Mouse (Mus musculus) neural tube, embryonic 15.5 days (tissue): ENCODE results near the gene Slc15a4. TPM values are rescaled to one million over a fixed set of nuclear protein-coding genes. Genes with fewer than 3 reads are reported as not detected.

Source experiments
- ATAC-seq: fragments of 200-750 bp; cut with Nextera tagmentation; 2 replicates; pipeline ENCODE4 v1.8.0; 2017; ENCODE audit warnings: mild to moderate bottlenecking, moderate TSS enrichment, moderate library complexity; ENCODE audit not compliant: low FRiP score
- H3K27ac ChIP-seq: fragments of 300-500 bp; sonication (generic); replicated peaks from 2 replicates; pipeline ENCODE4 v1.5.1; 2015; ENCODE audit warnings: mild to moderate bottlenecking, inconsistent platforms
- H3K27me3 ChIP-seq: fragments of 300-500 bp; sonication (generic); replicated peaks from 2 replicates; pipeline ENCODE4 v1.6.1; 2015; ENCODE audit warnings: inconsistent platforms
- H3K36me3 ChIP-seq: fragments of 300-500 bp; sonication (generic); 2 replicates; pipeline ENCODE4 v1.6.1; 2015; ENCODE audit warnings: inconsistent platforms
- H3K4me1 ChIP-seq: fragments of 300-500 bp; sonication (generic); 2 replicates; pipeline ENCODE4 v1.6.1; 2015; ENCODE audit warnings: inconsistent platforms
- H3K4me2 ChIP-seq: fragments of 300-500 bp; sonication (generic); 2 replicates; pipeline ENCODE4 v1.6.1; 2015; ENCODE audit warnings: inconsistent platforms, mild to moderate bottlenecking, moderate library complexity
- H3K4me3 ChIP-seq: fragments of 300-500 bp; sonication (generic); replicated peaks from 2 replicates; pipeline ENCODE4 v1.5.1; 2015; ENCODE audit warnings: mild to moderate bottlenecking, inconsistent platforms
- H3K9ac ChIP-seq: fragments of 300-500 bp; sonication (generic); replicated peaks from 2 replicates; pipeline ENCODE4 v1.6.1; 2015; ENCODE audit warnings: mild to moderate bottlenecking, inconsistent platforms
- H3K9me3 ChIP-seq: fragments of 300-500 bp; sonication (generic); replicated peaks from 2 replicates; pipeline ENCODE4 v1.6.1; 2016; ENCODE audit warnings: inconsistent platforms
- WGBS: fragments of 180-500 bp; shearing (Covaris S2); methylation state at CpG from one replicate; pipeline ENCODE4 v1.1.7; 2015; ENCODE audit warnings: mixed read lengths; 5-methylcytosine and 5-hydroxymethylcytosine counted together
- polyA plus RNA-seq: library from polyadenylated mRNA; unstranded; fragments of >200 nt; fragmentation: Nextera tagmentation; extraction: Ambion mirVana; gene quantifications from 2 replicates; pipeline ENCODE4 v1.2.1, GENCODE M21; 2015

Gene Slc15a4
- polyA plus RNA-seq, 1 experiment from 2014 or later: 25.9 TPM

DNA sequence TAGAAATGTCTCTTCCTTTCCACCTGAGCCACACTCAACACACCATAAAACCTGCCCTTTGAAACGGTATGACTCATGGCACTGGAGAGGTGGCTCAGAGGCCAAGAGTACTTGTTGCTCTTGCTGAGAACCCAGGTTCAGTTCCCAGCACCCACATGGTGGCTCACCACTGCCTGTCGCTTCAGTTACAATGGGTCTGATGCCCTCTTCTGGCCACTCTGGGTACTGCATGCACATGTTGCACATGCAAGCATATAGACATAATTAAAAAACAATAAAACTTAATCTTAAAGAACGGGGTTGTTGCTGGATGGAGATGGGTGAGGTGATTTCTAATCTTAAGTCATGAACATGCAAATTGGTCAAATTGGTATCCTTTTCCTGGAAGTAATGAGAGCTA lies 7.7 kb upstream of the Slc15a4 start:
- no peaks in the 10 kb centered on the region for H3K36me3 ChIP-seq
- no peak overlapping the region for H3K4me3 ChIP-seq
- no peak overlapping the region for H3K27ac ChIP-seq
- 94% methylated on average over 3 of the region's 3 CpGs for WGBS
- no peak overlapping the region for H3K9ac ChIP-seq
- no peaks in the 10 kb centered on the region; the same call in 1 of the 2 replicates for H3K9me3 ChIP-seq
- no peak for ATAC-seq
- H3K4me1 ChIP-seq: no peaks in the 10 kb centered on the region
- H3K4me2 ChIP-seq: no peak overlapping the region
- no peaks in the 10 kb centered on the region for H3K27me3 ChIP-seq

DNA sequence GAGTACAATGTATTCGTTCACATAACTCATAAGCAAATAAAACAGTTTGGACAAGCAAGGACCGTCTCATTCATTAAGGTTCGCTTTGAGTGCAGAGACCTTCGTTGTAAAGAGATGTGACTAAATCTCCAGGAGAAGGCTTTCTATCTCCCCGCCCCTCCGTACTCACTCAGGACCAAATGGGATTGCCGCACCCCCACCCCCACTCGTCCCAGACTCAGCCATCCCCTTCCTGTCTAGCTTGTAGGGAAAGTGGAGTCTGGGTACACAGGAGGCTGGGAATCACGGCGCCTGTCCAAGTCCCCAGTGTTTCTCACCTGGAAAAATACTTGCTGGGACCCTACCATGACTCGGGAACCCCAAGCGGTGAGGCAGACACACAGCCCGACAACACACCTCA lies 6.9 kb upstream of the Slc15a4 start:
- no peaks in the 10 kb centered on the region; the same call in 1 of the 2 replicates for H3K9me3 ChIP-seq
- WGBS: 92% methylated on average over 13 of the region's 13 CpGs
- H3K4me2 ChIP-seq: no peak overlapping the region
- H3K4me3 ChIP-seq: no peak overlapping the region
- H3K36me3 ChIP-seq: no peaks in the 10 kb centered on the region
- H3K9ac ChIP-seq: no peak overlapping the region
- H3K27me3 ChIP-seq: no peaks in the 10 kb centered on the region
- no peaks in the 10 kb centered on the region for H3K4me1 ChIP-seq
- ATAC-seq: no peak
- H3K27ac ChIP-seq: no peak overlapping the region

DNA sequence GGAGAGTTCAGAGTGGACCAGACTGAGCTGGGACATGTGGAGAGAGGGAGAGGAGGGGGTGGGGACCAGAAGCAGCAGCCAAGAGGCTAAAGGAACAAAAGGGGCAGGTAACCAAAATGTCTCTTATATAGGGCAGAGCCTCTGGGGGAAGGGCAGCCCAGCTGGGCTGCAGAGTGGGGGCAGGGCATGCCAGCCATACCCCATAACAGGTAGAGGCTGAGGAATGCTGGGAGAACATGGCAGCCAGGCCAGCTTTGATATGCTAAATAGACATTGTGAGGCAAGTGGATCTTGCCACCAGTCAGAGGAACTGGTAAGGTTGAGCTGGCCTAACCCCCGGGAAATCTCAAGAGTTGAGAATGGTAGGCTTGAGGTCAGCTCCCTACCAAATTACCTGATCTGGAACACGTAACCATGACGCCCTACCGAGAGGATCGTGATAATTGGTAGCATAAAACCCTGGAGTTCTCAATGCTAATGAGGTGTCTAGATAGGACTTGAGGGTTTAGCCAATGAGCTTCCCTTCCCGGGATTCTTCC lies 6.4 kb upstream of the Slc15a4 start:
- H3K9me3 ChIP-seq: no peaks in the 10 kb centered on the region; the same call in 1 of the 2 replicates
- no peaks in the 10 kb centered on the region for H3K27me3 ChIP-seq
- H3K4me3 ChIP-seq: no peak overlapping the region
- no peak overlapping the region for H3K27ac ChIP-seq
- no peaks in the 10 kb centered on the region for H3K4me1 ChIP-seq
- no peak for ATAC-seq
- H3K4me2 ChIP-seq: no peak overlapping the region
- no peaks in the 10 kb centered on the region for H3K36me3 ChIP-seq
- H3K9ac ChIP-seq: no peak overlapping the region
- WGBS: 80% methylated on average over 6 of the region's 6 CpGs

DNA sequence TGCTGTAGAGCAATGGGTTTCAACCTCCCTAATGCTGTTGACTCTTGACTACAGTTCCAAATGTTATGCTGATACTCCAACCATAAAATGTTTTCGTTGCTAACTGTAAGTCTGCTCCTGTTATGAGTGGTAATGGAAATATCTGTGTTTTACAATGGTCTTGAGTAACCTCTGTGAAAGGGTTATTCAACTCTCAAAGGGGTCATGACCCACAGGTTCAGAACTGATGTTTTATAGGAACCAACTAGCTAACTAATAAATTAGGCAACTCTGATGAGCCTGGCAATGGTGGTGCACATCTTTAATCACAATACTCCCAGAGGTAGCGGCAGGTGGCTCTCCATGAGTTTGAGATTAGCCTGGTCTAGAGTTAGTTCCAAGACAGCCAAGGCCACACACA lies 5.5 kb upstream of the Slc15a4 start:
- H3K4me1 ChIP-seq: no peaks in the 10 kb centered on the region
- H3K4me3 ChIP-seq: no peak overlapping the region
- H3K9me3 ChIP-seq: no peaks in the 10 kb centered on the region; the same call in 1 of the 2 replicates
- no peak overlapping the region for H3K9ac ChIP-seq
- H3K4me2 ChIP-seq: no peak overlapping the region
- H3K27ac ChIP-seq: no peak overlapping the region
- peaks cover 4% of the 10 kb centered on the region; the same call in 1 of the 2 replicates for H3K27me3 ChIP-seq
- 88% methylated on average over 2 of the region's 2 CpGs for WGBS
- H3K36me3 ChIP-seq: no peaks in the 10 kb centered on the region
- ATAC-seq: no peak

GRCm38 (mm10) chr5:127637622-127638021 lies 4.9 kb upstream of the Slc15a4 start:
- no peaks in the 10 kb centered on the region; the same call in 1 of the 2 replicates for H3K9me3 ChIP-seq
- 86% methylated on average over 4 of the region's 4 CpGs for WGBS
- no peak overlapping the region for H3K9ac ChIP-seq
- H3K27ac ChIP-seq: no peak overlapping the region
- ATAC-seq: no peak
- H3K4me1 ChIP-seq: 0 out of 2 replicates have a peak, but pooled peaks cover under 1% of the 10 kb centered on the region
- no peak overlapping the region for H3K4me2 ChIP-seq
- no peak overlapping the region for H3K4me3 ChIP-seq
- no peaks in the 10 kb centered on the region for H3K36me3 ChIP-seq
- peaks cover 4% of the 10 kb centered on the region; the same call in 1 of the 2 replicates for H3K27me3 ChIP-seq

DNA sequence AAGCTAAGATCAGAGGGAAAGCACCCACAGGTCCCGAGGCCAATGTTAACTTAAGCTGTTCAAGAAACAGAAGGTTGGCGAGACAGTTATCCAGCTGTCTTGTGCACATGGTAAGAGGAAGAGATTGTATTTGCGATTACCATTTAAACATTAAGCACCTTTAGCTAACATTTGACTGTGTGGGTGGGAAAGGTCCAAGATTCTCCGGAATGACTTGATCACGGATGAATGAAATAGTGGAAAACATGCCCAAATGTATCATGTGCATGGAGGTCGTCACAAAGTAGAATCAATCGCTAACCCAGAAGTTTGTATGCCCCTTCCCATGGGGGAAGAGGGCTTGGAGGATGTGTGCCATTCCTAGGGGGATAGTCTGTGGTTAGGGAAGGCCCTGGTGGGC lies 969 bp upstream of the Slc15a4 start:
- 0 out of 2 replicates have a peak, but pooled peaks cover 4% of the 10 kb centered on the region for H3K4me1 ChIP-seq
- 92% methylated on average over 7 of the region's 7 CpGs for WGBS
- H3K27me3 ChIP-seq: peaks cover 4% of the 10 kb centered on the region; the same call in 1 of the 2 replicates
- ATAC-seq: no peak
- H3K4me3 ChIP-seq: no peak overlapping the region; the same call in 1 of the 2 replicates
- H3K4me2 ChIP-seq: no peak overlapping the region
- no peaks in the 10 kb centered on the region for H3K9me3 ChIP-seq
- no peaks in the 10 kb centered on the region for H3K36me3 ChIP-seq
- H3K9ac ChIP-seq: no peak overlapping the region
- no peak overlapping the region for H3K27ac ChIP-seq

DNA sequence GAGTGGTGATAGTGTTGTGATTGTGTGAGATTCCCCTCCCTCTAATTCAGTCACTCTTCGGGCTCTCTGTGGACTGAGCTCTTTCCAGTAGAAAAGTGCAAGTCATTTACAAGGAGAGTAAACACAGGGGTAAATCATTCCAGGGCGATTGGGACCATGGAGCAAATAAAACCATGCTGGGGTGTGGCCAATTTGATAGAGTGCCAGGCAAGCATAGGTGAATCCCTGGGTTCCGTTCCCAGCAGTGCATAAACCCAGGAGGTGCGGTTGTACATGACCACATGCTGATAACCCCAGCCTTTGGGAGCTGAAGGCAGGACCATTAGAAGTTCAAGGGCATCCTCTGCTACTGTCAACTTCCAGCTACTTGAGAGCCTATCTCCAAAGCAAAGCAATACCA lies 491 bp upstream of the Slc15a4 start:
- 0 out of 2 replicates have a peak, but pooled peaks cover 4% of the 10 kb centered on the region for H3K4me1 ChIP-seq
- no peaks in the 10 kb centered on the region for H3K9me3 ChIP-seq
- no peak overlapping the region for H3K27ac ChIP-seq
- ATAC-seq: no peak
- WGBS: 19% methylated on average over 4 of the region's 4 CpGs
- peak overlapping the region; percentile 97 for H3K4me2 ChIP-seq
- peaks cover 4% of the 10 kb centered on the region; the same call in 1 of the 2 replicates for H3K27me3 ChIP-seq
- peak overlapping the region; percentile 60 for H3K4me3 ChIP-seq
- no peaks in the 10 kb centered on the region for H3K36me3 ChIP-seq
- H3K9ac ChIP-seq: no peak overlapping the region

DNA sequence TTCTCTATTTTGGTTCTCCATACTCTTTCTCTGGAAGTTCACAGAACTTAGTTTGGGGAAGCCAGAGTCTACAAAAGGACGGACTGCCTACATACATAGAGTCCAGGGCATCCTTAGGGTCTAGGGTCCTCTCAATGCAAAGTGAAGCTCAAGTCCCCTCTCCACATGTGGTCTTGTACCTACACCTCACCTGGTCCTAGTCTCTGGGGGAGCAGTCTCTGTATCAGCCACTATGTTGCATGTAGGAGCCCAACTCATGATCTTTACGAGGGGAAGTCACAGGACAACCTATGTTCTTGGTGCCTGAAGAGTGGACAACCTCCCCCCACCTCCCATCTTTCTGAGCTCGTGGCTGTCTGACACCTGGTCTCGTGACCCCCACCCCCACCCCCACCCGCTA lies 1.0 kb downstream of the Slc15a4 start:
- peak overlapping the region; percentile 60 for H3K4me3 ChIP-seq
- peak overlapping the region; percentile 97 for H3K4me2 ChIP-seq
- no peak for ATAC-seq
- no peaks in the 10 kb centered on the region for H3K36me3 ChIP-seq
- H3K27ac ChIP-seq: no peak overlapping the region
- WGBS: 14% methylated on average over 5 of the region's 5 CpGs
- 0 out of 2 replicates have a peak, but pooled peaks cover 4% of the 10 kb centered on the region for H3K4me1 ChIP-seq
- H3K9ac ChIP-seq: peak overlapping the region; percentile 75; the same call in 1 of the 2 replicates
- H3K9me3 ChIP-seq: no peaks in the 10 kb centered on the region
- peaks cover 4% of the 10 kb centered on the region; the same call in 1 of the 2 replicates for H3K27me3 ChIP-seq

- 91% methylated on average over 12 of the region's 12 CpGs for WGBS
- ATAC-seq: no peak
- no peaks in the 10 kb centered on the region for H3K9me3 ChIP-seq
- no peaks in the 10 kb centered on the region for H3K36me3 ChIP-seq
- H3K27ac ChIP-seq: no peak overlapping the region
- H3K27me3 ChIP-seq: no peaks in the 10 kb centered on the region
- no peak overlapping the region for H3K4me3 ChIP-seq
- no peak overlapping the region for H3K9ac ChIP-seq
- H3K4me2 ChIP-seq: no peak overlapping the region
- no peaks in the 10 kb centered on the region for H3K4me1 ChIP-seq
Measured at GRCm38 (mm10) chr5:127627242-127627641, 5.5 kb downstream of the Slc15a4 start.

DNA sequence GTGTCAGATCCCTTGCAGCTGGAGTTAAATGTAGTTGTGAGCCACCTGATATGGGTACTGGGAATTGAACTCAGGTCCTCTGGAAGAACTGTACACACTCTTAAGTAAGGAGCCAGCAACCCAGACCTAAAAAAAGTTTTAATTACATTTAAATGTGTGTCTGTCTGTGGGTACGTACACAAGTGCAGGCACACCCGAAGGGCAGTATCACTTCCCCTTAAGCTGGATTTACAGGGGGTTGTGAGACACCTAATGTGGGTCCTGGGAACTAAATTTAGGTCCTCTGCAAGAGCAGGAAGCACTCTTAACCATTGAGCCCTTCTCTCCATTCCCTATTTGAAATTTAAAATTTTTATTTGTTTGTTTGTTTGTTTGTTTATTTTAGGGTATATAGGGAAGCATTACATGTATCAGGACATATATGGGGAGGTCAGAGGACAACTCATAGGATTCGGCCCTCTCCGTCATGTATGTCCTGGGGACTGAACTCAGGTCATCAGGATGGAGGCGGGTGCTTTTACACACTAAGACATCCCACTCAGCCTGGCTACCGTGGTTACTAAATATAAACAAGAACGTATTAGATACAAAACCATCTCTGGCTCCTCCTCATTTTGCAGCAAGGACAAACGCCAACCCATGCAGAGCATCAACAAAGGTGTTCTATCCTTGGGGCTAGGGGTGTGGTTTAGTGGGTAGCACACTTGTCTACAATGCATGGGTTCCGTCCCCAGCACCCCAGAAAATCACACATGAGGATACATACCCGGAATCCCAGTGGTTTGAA lies 8.1 kb downstream of the Slc15a4 start:
- no peak overlapping the region for H3K9ac ChIP-seq
- H3K4me2 ChIP-seq: no peak overlapping the region
- H3K27ac ChIP-seq: no peak overlapping the region
- no peaks in the 10 kb centered on the region for H3K9me3 ChIP-seq
- whole genome bisulfite sequencing: 86% methylated on average over 10 of the region's 10 CpGs
- no peaks in the 10 kb centered on the region for H3K4me1 ChIP-seq
- H3K27me3 ChIP-seq: no peaks in the 10 kb centered on the region
- no peak for ATAC-seq
- H3K4me3 ChIP-seq: no peak overlapping the region
- no peaks in the 10 kb centered on the region for H3K36me3 ChIP-seq

DNA sequence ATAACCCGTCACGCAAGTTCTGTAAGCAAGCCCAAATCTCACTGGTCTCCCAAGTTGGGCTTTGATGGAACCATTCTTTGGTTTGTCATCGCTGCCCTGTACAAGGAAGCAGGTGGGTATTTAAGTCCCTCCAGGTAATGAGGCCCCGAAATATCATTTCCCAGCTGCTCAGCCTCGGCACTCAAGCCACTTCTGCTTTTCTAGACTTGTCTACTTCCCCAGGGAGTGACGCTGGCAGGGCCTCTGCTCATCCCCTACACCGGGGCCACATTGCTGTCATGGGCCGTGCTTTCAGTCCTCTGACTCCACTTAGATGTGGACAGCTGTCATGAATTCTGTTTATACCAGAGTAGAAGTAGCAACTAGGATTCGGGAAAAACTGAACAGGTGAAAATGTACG lies 11.6 kb downstream of the Slc15a4 start:
- no peak for ATAC-seq
- no peaks in the 10 kb centered on the region for H3K27me3 ChIP-seq
- no peak overlapping the region for H3K4me2 ChIP-seq
- H3K36me3 ChIP-seq: no peaks in the 10 kb centered on the region
- H3K9ac ChIP-seq: no peak overlapping the region
- peaks cover 3% of the 10 kb centered on the region for H3K4me1 ChIP-seq
- H3K9me3 ChIP-seq: no peaks in the 10 kb centered on the region
- no peak overlapping the region for H3K4me3 ChIP-seq
- no peak overlapping the region for H3K27ac ChIP-seq
- WGBS: 83% methylated on average over 10 of the region's 10 CpGs

GRCm38 (mm10) chr5:127620371-127620770 lies 12.3 kb downstream of the Slc15a4 start:
- WGBS: 88% methylated on average over 8 of the region's 8 CpGs
- Histone ChIP-seq H3K27me3 (no peaks in the 10 kb centered on the region), H3K9me3 (no peaks in the 10 kb centered on the region), H3K4me2 (no peak overlapping the region), H3K4me1 (peaks cover 10% of the 10 kb centered on the region), H3K36me3 (no peaks in the 10 kb centered on the region), H3K9ac (no peak overlapping the region), H3K4me3 (no peak overlapping the region), H3K27ac (no peak overlapping the region)
- ATAC-seq: no peak
